Mouse (Mus musculus): ENCODE results near the gene Prelp. TPM values are rescaled to one million over a fixed set of nuclear protein-coding genes. Genes with fewer than 3 reads are reported as not detected.
A peak's percentile ranks its signal among the peaks of the same experiment; 100 is the strongest.

The Prelp gene
- total RNA-seq, 1 experiment, result not detected

DNA sequence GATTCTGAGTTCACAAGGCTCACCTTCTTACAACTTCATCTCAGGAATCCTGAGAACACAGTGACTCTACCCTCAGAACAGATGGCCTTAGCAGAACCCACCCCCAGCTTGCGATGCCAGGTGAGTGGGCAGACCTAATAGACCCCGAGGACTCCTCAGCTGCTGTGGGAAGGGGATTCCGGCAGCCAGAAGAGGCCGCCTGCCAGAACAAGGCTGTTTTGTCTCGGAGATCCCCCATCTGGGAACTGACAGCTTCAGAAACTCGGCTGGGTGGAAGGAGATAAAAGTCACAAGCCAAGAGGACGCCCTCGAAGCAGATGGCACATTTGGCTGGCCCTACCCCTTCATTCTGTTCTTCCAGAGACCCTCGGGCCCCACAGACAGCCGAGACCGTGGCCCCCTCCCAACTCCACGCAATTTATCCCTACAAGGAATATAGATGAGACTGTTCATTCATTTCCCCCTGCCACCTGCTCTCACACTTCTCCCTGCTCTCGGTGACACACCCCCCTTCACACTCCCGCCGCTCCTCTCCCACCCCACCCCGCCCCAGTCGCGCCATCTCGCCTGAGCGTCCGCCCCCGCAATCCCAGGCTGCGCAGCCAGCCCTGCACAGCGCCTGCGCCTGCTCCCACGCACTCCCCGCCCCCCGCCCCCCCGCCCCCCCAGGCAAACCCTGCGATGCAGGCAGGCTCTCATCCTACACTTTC is 13.1 kb downstream of the Prelp start, which contains the start of gene Optc:
Optc (minus strand) TSS at position 51 of the 710 bp plus-strand sequence.
- H3K4me3 ChIP-seq (ENCODE audit: insufficient read depth in 1 of 2, low read depth in 1 of 2, low read length in 2 of 2, poor library complexity in 1 of 2, severe bottlenecking in 1 of 2), result peak within 1 kb of the TSS; percentile 59 to 60; a peak in 3 of 4 replicates
- no peaks in the 10 kb centered on the region for H3K36me3 ChIP-seq (ENCODE audit: control insufficient read depth, insufficient read depth, low read length, poor library complexity, severe bottlenecking)
- DNase-seq (ENCODE audit: low read depth, low spot score), result no peak
- in situ Hi-C loops (cut with MboI; ENCODE audit: low sequenced_read_pairs in 2 of 2, unreplicated experiment in 2 of 2), result loop anchor here in 1 of 2 experiments (10.0 kb wide), 1 partner anchor 173 kb away; no protein-coding TSS in a partner anchor
- TF ChIP-seq CHD2 (IDR thresholded peaks at IDR 0.05; ENCODE audit: low read depth, low read length) (no peak), MAFK (IDR thresholded peaks at IDR 0.05; ENCODE audit: insufficient read depth, low read depth, low read length) (no peak), ZC3H11A (IDR thresholded peaks at IDR 0.05; ENCODE audit: borderline replicate concordance, low read depth, low read length) (no peak), ZNF384 (IDR thresholded peaks at IDR 0.05; ENCODE audit: low read depth, low read length) (no peak), HCFC1 (IDR thresholded peaks at IDR 0.05; ENCODE audit: borderline replicate concordance, insufficient read depth, low read length) (no peak)
- H3K27ac ChIP-seq (ENCODE audit: insufficient read depth, low read depth, low read length, poor library complexity, severe bottlenecking), result no peak within 1 kb of the TSS
- H3K9ac ChIP-seq (ENCODE audit: insufficient read depth, low read depth, low read length, poor library complexity, severe bottlenecking), result peak within 1 kb of the TSS; percentile 49; the same call in 1 of the 2 replicates
- H3K4me1 ChIP-seq (ENCODE audit: control insufficient read depth in 2 of 2, insufficient read depth in 2 of 2, low read length in 2 of 2, poor library complexity in 1 of 2), result peaks cover 0 to 12% of the 10 kb centered on the region in 2 experiments; a peak in 2 of 4 replicates
- no peaks in the 10 kb centered on the region for H3K9me3 ChIP-seq (ENCODE audit: control insufficient read depth, insufficient read depth, low read depth, low read length)

DNA sequence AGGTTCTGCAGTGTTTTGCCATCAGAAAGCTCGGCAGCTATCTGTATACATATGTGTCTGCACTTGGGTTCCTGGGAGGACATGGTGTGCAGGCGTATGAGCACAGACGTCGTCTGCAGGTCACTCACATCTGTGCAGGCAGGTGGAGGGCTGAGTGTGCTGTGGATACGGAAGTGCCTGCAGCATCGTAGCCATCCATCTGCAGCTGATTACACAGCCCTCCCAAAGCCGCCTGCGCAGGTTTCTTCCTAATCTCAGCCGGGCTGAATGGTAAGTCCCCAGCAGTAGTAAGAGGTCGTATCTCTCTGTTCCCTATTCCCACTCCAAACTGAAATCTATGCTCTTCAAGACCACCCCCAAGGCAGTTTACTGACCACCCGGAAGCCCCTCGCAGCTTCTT is 14.8 kb downstream of the Prelp start:
- Histone ChIP-seq H3K9ac (ENCODE audit: insufficient read depth, low read depth, low read length, poor library complexity, severe bottlenecking) (no peak overlapping the region), H3K27ac (ENCODE audit: insufficient read depth, low read depth, low read length, poor library complexity, severe bottlenecking) (no peak overlapping the region), H3K36me3 (ENCODE audit: control insufficient read depth, insufficient read depth, low read length, poor library complexity, severe bottlenecking) (no peaks in the 10 kb centered on the region), H3K4me1 (ENCODE audit: control insufficient read depth in 2 of 2, insufficient read depth in 2 of 2, low read length in 2 of 2, poor library complexity in 1 of 2) (peaks cover 0 to 9% of the 10 kb centered on the region in 2 experiments; a peak in 2 of 4 replicates), H3K9me3 (ENCODE audit: control insufficient read depth, insufficient read depth, low read depth, low read length) (no peaks in the 10 kb centered on the region), H3K4me3 (ENCODE audit: insufficient read depth in 1 of 2, low read depth in 1 of 2, low read length in 2 of 2, poor library complexity in 1 of 2, severe bottlenecking in 1 of 2) (no peak overlapping the region)
- no peak for DNase-seq (ENCODE audit: low read depth, low spot score)
- in situ Hi-C loops (cut with MboI; ENCODE audit: low sequenced_read_pairs in 2 of 2, unreplicated experiment in 2 of 2), result loop anchor here in 1 of 2 experiments (10.0 kb wide), 1 partner anchor 172 kb away; no protein-coding TSS in a partner anchor
- TF ChIP-seq ZNF384 (IDR thresholded peaks at IDR 0.05; ENCODE audit: low read depth, low read length) (no peak), ZC3H11A (IDR thresholded peaks at IDR 0.05; ENCODE audit: borderline replicate concordance, low read depth, low read length) (no peak), CHD2 (IDR thresholded peaks at IDR 0.05; ENCODE audit: low read depth, low read length) (no peak), HCFC1 (IDR thresholded peaks at IDR 0.05; ENCODE audit: borderline replicate concordance, insufficient read depth, low read length) (no peak), MAFK (IDR thresholded peaks at IDR 0.05; ENCODE audit: insufficient read depth, low read depth, low read length) (no peak)

DNA sequence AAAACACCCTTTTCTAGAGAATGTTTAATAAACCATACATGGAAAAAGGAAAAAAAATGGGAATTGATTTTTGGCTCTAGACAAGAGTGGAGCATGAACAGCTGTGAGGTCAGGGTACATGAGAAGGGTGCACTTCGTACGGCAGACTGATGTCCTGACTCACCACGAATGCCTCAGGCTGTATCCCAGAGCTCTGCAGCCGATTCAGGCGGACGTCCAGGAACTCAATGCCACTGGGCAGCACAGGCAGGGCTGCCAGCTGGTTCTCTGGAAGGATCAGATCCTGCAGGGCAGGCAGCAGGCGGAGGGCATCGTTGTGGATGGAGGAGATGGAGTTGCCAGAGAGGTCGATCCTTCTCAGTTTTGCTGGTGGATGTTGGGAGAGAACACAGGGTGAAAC is 20.4 kb downstream of the Prelp start:
- in situ Hi-C loops (cut with MboI; ENCODE audit: low sequenced_read_pairs in 2 of 2, unreplicated experiment in 2 of 2), result loop anchor here in 1 of 2 experiments (10.0 kb wide), 1 partner anchor 166 kb away; no protein-coding TSS in a partner anchor
- TF ChIP-seq MAFK (IDR thresholded peaks at IDR 0.05; ENCODE audit: insufficient read depth, low read depth, low read length) (no peak), CHD2 (IDR thresholded peaks at IDR 0.05; ENCODE audit: low read depth, low read length) (no peak), ZC3H11A (IDR thresholded peaks at IDR 0.05; ENCODE audit: borderline replicate concordance, low read depth, low read length) (no peak), ZNF384 (IDR thresholded peaks at IDR 0.05; ENCODE audit: low read depth, low read length) (no peak), HCFC1 (IDR thresholded peaks at IDR 0.05; ENCODE audit: borderline replicate concordance, insufficient read depth, low read length) (no peak)
- Histone ChIP-seq H3K9ac (ENCODE audit: insufficient read depth, low read depth, low read length, poor library complexity, severe bottlenecking) (no peak overlapping the region), H3K36me3 (ENCODE audit: control insufficient read depth, insufficient read depth, low read length, poor library complexity, severe bottlenecking) (no peaks in the 10 kb centered on the region), H3K4me3 (ENCODE audit: insufficient read depth in 1 of 2, low read depth in 1 of 2, low read length in 2 of 2, poor library complexity in 1 of 2, severe bottlenecking in 1 of 2) (no peak overlapping the region), H3K9me3 (ENCODE audit: control insufficient read depth, insufficient read depth, low read depth, low read length) (no peaks in the 10 kb centered on the region), H3K27ac (ENCODE audit: insufficient read depth, low read depth, low read length, poor library complexity, severe bottlenecking) (no peak overlapping the region), H3K4me1 (ENCODE audit: control insufficient read depth in 2 of 2, insufficient read depth in 2 of 2, low read length in 2 of 2, poor library complexity in 1 of 2) (no peaks in the 10 kb centered on the region)
- DNase-seq (ENCODE audit: low read depth, low spot score), result no peak

DNA sequence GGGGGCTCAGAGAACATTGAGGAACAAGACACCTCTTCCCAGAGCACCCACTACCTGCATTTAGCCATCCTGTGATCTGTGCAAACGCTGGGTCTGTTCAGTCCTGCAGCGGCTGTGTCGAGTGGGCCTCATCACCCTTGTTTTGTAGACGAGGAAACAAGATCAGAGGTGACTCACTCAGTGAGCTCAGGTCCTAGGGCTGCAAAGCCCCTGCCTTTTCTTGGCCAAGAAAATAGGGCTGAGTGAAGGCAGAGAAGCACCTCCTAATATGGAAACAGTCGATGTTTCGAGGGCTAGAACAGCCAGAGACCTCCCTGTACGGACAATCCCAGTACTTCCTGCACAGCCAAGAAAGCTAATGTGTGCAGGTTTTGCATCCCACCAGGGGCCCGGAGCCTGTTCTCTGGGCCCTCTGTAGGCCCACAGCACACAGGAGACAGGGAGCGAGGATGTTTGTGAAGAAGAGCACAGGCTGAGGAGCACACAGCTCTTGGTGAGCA is 22.1 kb downstream of the Prelp start:
- H3K4me1 ChIP-seq (ENCODE audit: control insufficient read depth in 2 of 2, insufficient read depth in 2 of 2, low read length in 2 of 2, poor library complexity in 1 of 2), result no peaks in the 10 kb centered on the region
- DNase-seq (ENCODE audit: low read depth, low spot score), result no peak
- no peak for TF ChIP-seq MAFK (IDR thresholded peaks at IDR 0.05; ENCODE audit: insufficient read depth, low read depth, low read length)
- no peak for TF ChIP-seq ZNF384 (IDR thresholded peaks at IDR 0.05; ENCODE audit: low read depth, low read length)
- no peak for TF ChIP-seq CHD2 (IDR thresholded peaks at IDR 0.05; ENCODE audit: low read depth, low read length)
- TF ChIP-seq HCFC1 (IDR thresholded peaks at IDR 0.05; ENCODE audit: borderline replicate concordance, insufficient read depth, low read length), result no peak
- no peak for TF ChIP-seq ZC3H11A (IDR thresholded peaks at IDR 0.05; ENCODE audit: borderline replicate concordance, low read depth, low read length)
- in situ Hi-C loops (cut with MboI; ENCODE audit: low sequenced_read_pairs in 2 of 2, unreplicated experiment in 2 of 2), result no loop called here
- no peak overlapping the region for H3K27ac ChIP-seq (ENCODE audit: insufficient read depth, low read depth, low read length, poor library complexity, severe bottlenecking)
- H3K4me3 ChIP-seq (ENCODE audit: insufficient read depth in 1 of 2, low read depth in 1 of 2, low read length in 2 of 2, poor library complexity in 1 of 2, severe bottlenecking in 1 of 2), result no peak overlapping the region
- H3K9ac ChIP-seq (ENCODE audit: insufficient read depth, low read depth, low read length, poor library complexity, severe bottlenecking), result no peak overlapping the region
- H3K36me3 ChIP-seq (ENCODE audit: control insufficient read depth, insufficient read depth, low read length, poor library complexity, severe bottlenecking), result no peaks in the 10 kb centered on the region
- no peaks in the 10 kb centered on the region for H3K9me3 ChIP-seq (ENCODE audit: control insufficient read depth, insufficient read depth, low read depth, low read length)
